Comparison of ENCODE assay signal across 11 mouse cellular contexts in genomic region chr5:86851658-86852057, GRCm38 (mm10). TPM values are rescaled to one million over a fixed set of nuclear protein-coding genes. Genes with fewer than 3 reads are reported as not detected.
"Had no signal": no experiment of that assay in that cellular context is flagged by ENCODE, and none has a peak within 500 bp of the region (broad histone marks: within the 10 kb centered on the region; RNA-seq: fewer than 3 reads in every experiment).

No protein-coding gene starts in this region.

- H3K4me1 ChIP-seq: kidney, embryonic 15.5 days; limb, embryonic 15.5 days; liver, embryonic 12.5 days; midbrain, embryonic 13.5 days had no signal

- H3K27me3 ChIP-seq: kidney, embryonic 15.5 days; limb, embryonic 15.5 days; liver, embryonic 12.5 days; midbrain, embryonic 13.5 days had no signal

- ATAC-seq: liver, embryonic 12.5 days; midbrain, embryonic 13.5 days had no signal

- H3K4me3 ChIP-seq: kidney, embryonic 15.5 days; limb, embryonic 15.5 days; liver, embryonic 12.5 days; midbrain, embryonic 13.5 days had no signal

- H3K27ac ChIP-seq: kidney, embryonic 15.5 days; limb, embryonic 15.5 days; liver, embryonic 12.5 days; midbrain, embryonic 13.5 days; stomach, postnatal 0 days had no signal

- H3K9ac ChIP-seq: kidney, embryonic 15.5 days; limb, embryonic 15.5 days; liver, embryonic 12.5 days; midbrain, embryonic 13.5 days had no signal

- H3K9me3 ChIP-seq: kidney, embryonic 15.5 days; limb, embryonic 15.5 days; liver, embryonic 12.5 days; midbrain, embryonic 13.5 days had no signal

- H3K36me3 ChIP-seq: kidney, embryonic 15.5 days; limb, embryonic 15.5 days; liver, embryonic 12.5 days; midbrain, embryonic 13.5 days had no signal

- H3K4me2 ChIP-seq: kidney, embryonic 15.5 days; limb, embryonic 15.5 days; liver, embryonic 12.5 days; midbrain, embryonic 13.5 days had no signal

- DNase-seq: kidney, adult 2 months; kidney, postnatal 14 days; right cerebral cortex, postnatal 14 days had no signal

RNA-seq across cellular contexts. Expression of gene Ugt2b34, which starts 55.1 kb away (rescaled TPM):
- polyA plus RNA-seq: limb, embryonic 11.5 days; midbrain, embryonic 13.5 days; midbrain, postnatal 0 days; neural tube, embryonic 14.5 days had no signal
